Mouse (Mus musculus) hindbrain, embryonic 16.5 days (tissue): Measurements from ENCODE around the gene Zbp1. TPM values are rescaled to one million over a fixed set of nuclear protein-coding genes. Genes with fewer than 3 reads are reported as not detected.

ENCODE experiments used
- ATAC-seq: fragments of 200-750 bp; cut with Nextera tagmentation; 2 replicates; pipeline ENCODE4 v1.8.0; 2017; ENCODE audit warnings: moderate TSS enrichment, moderate library complexity
- H3K27ac ChIP-seq: fragments of 300-500 bp; sonication (generic); 2 replicates; pipeline ENCODE4 v1.5.1; 2014; ENCODE audit warnings: low read depth, mild to moderate bottlenecking, control low read depth, low read length, moderate library complexity
- H3K27me3 ChIP-seq: fragments of 300-500 bp; sonication (generic); replicated peaks from 2 replicates; pipeline ENCODE4 v1.6.1; 2014; ENCODE audit warnings: low read length; ENCODE audit not compliant: control insufficient read depth, insufficient read depth
- H3K36me3 ChIP-seq: fragments of 300-500 bp; sonication (generic); 2 replicates; pipeline ENCODE4 v1.6.1; 2014; ENCODE audit warnings: mild to moderate bottlenecking, low read length, moderate library complexity, mixed read lengths; ENCODE audit not compliant: control insufficient read depth, insufficient read depth
- H3K4me1 ChIP-seq: fragments of 300-500 bp; sonication (generic); 2 replicates; pipeline ENCODE4 v1.6.1; 2014; ENCODE audit warnings: low read depth, low read length; ENCODE audit not compliant: control insufficient read depth, insufficient read depth
- H3K4me2 ChIP-seq: fragments of 300-500 bp; sonication (generic); 2 replicates; pipeline ENCODE4 v1.6.1; 2014; ENCODE audit warnings: mild to moderate bottlenecking, low read length, control low read depth, moderate library complexity
- H3K4me3 ChIP-seq: fragments of 300-500 bp; sonication (generic); 2 replicates; pipeline ENCODE4 v1.5.1; 2014; ENCODE audit warnings: mild to moderate bottlenecking, low read length, control low read depth, moderate library complexity
- H3K9ac ChIP-seq: fragments of 300-500 bp; sonication (generic); 2 replicates; pipeline ENCODE4 v1.6.1; 2014; ENCODE audit warnings: low read depth, mild to moderate bottlenecking, control low read depth, low read length, moderate library complexity
- H3K9me3 ChIP-seq: fragments of 300-500 bp; sonication (generic); 2 replicates; pipeline ENCODE4 v1.6.1; 2014; ENCODE audit warnings: mild to moderate bottlenecking, low read length, moderate library complexity; ENCODE audit not compliant: control insufficient read depth
- WGBS: fragments of 180-500 bp; shearing (Covaris S2); extraction: QIAGEN DNeasy Blood & Tissue Kit; methylation state at CpG from one replicate; pipeline ENCODE4 v1.1.7; 2014; 5-methylcytosine and 5-hydroxymethylcytosine counted together
- polyA plus RNA-seq: library from polyadenylated mRNA; unstranded; fragments of >200 nt; fragmentation: Nextera tagmentation; extraction: Ambion mirVana; gene quantifications from 2 replicates; pipeline ENCODE4 v1.2.1, GENCODE M21; 2015

The Zbp1 gene
- polyA plus RNA-seq, 1 experiment from 2014 or later: not detected

- no peak overlapping the region for H3K4me3 ChIP-seq
- H3K9ac ChIP-seq: no peak overlapping the region
- WGBS: 84% methylated on average over 8 of the region's 8 CpGs
- ATAC-seq: no peak
- H3K4me2 ChIP-seq: no peak overlapping the region
- no peaks in the 10 kb centered on the region for H3K36me3 ChIP-seq
- H3K27me3 ChIP-seq: no peaks in the 10 kb centered on the region
- H3K27ac ChIP-seq: no peak overlapping the region
- peaks cover 15% of the 10 kb centered on the region for H3K4me1 ChIP-seq
- no peaks in the 10 kb centered on the region for H3K9me3 ChIP-seq
These were observed 40.8 kb downstream of the Zbp1 start for GRCm38 (mm10) chr2:173177951-173178350.

DNA sequence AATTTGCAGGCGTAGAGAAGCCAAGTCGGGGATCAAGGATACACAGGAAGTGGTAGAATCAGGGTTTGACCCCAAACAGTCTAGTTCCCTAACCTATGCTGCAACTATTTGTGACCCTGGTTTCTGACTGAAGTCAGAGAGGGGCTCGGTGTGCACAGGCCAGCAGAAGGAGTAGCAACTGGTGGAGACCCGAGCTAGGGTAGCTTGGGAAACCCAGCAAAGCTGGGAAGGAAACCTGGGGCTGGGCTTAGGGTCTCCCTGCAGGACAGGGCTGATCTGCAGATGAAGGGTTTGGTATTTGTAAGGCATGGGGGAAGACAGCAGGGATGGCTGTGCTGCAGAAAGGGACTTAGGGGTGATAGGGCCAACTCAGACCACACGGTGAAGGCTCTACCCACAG lies 41.2 kb downstream of the Zbp1 start:
- no peak overlapping the region for H3K27ac ChIP-seq
- 82% methylated on average over 5 of the region's 5 CpGs for WGBS
- no peak for ATAC-seq

GRCm38 (mm10) chr2:173175703-173176102 lies 43.0 kb downstream of the Zbp1 start:
- ATAC-seq: no peak
- H3K4me1 ChIP-seq: peaks cover 31% of the 10 kb centered on the region
- H3K4me3 ChIP-seq: no peak overlapping the region
- H3K4me2 ChIP-seq: no peak overlapping the region
- H3K27ac ChIP-seq: no peak overlapping the region
- H3K27me3 ChIP-seq: no peaks in the 10 kb centered on the region
- no peaks in the 10 kb centered on the region for H3K36me3 ChIP-seq
- 91% methylated on average over 5 of the region's 5 CpGs for whole genome bisulfite sequencing
- no peaks in the 10 kb centered on the region for H3K9me3 ChIP-seq
- no peak overlapping the region for H3K9ac ChIP-seq

More for the DNA sequence above, 41.2 kb downstream of the Zbp1 start:
- H3K9me3 ChIP-seq: no peaks in the 10 kb centered on the region
- no peak overlapping the region for H3K9ac ChIP-seq
- H3K4me3 ChIP-seq: no peak overlapping the region
- H3K4me1 ChIP-seq: peaks cover 18% of the 10 kb centered on the region
- no peak overlapping the region for H3K4me2 ChIP-seq
- no peaks in the 10 kb centered on the region for H3K27me3 ChIP-seq
- H3K36me3 ChIP-seq: no peaks in the 10 kb centered on the region

GRCm38 (mm10) chr2:173174569-173174968 lies 44.2 kb downstream of the Zbp1 start:
- WGBS: 53% methylated on average over 1 of the region's 1 CpGs
- no peaks in the 10 kb centered on the region for H3K36me3 ChIP-seq
- 0 out of 2 replicates have a peak overlapping the region, but pooled peaks have one; percentile 19 for H3K9ac ChIP-seq
- peaks cover 31% of the 10 kb centered on the region for H3K4me1 ChIP-seq
- H3K27me3 ChIP-seq: no peaks in the 10 kb centered on the region
- H3K9me3 ChIP-seq: no peaks in the 10 kb centered on the region
- H3K27ac ChIP-seq: peak overlapping the region; percentile 88
- ATAC-seq: no peak; the same call in 1 of the 2 replicates
- no peak overlapping the region for H3K4me3 ChIP-seq
- peak overlapping the region; percentile 64 for H3K4me2 ChIP-seq

GRCm38 (mm10) chr2:173173521-173174511 lies 44.9 kb downstream of the Zbp1 start:
- no peaks in the 10 kb centered on the region for H3K36me3 ChIP-seq
- H3K27me3 ChIP-seq: no peaks in the 10 kb centered on the region
- ATAC-seq: peak; percentile 83
- peak overlapping the region; percentile 29 for H3K4me3 ChIP-seq
- H3K9ac ChIP-seq: peak overlapping the region; percentile 49
- H3K9me3 ChIP-seq: no peaks in the 10 kb centered on the region
- WGBS: 2% methylated on average over 22 of the region's 22 CpGs
- peaks cover 31% of the 10 kb centered on the region for H3K4me1 ChIP-seq
- H3K27ac ChIP-seq: peak overlapping the region; percentile 88
- H3K4me2 ChIP-seq: peak overlapping the region; percentile 64

DNA sequence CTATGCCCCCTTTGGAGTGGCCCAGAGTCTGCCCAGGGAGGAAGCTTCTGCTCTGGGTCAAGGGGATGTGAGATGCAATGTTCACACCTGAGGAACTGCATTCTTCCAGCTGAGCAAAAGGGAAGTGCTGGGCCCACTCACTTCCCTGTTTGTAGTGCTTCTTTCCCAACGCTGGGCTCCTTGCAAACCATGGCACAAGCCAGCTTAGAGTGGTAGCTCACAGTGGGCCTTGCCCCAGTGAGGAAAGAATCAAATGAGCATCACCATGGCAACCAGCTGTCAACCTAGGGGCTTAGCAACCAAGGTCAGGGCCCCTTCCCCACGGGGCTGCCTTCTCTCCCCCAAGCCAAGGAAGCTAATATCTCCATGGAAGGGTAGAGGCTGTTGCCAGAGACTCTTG lies 45.7 kb downstream of the Zbp1 start:
- Histone ChIP-seq H3K9me3 (no peaks in the 10 kb centered on the region), H3K27me3 (no peaks in the 10 kb centered on the region), H3K36me3 (no peaks in the 10 kb centered on the region), H3K4me2 (peak overlapping the region; percentile 64), H3K27ac (peak overlapping the region; percentile 88), H3K4me3 (no peak overlapping the region), H3K9ac (no peak overlapping the region), H3K4me1 (peaks cover 36% of the 10 kb centered on the region)
- WGBS: 6% methylated on average over 2 of the region's 2 CpGs
- ATAC-seq: peak; percentile 41

DNA sequence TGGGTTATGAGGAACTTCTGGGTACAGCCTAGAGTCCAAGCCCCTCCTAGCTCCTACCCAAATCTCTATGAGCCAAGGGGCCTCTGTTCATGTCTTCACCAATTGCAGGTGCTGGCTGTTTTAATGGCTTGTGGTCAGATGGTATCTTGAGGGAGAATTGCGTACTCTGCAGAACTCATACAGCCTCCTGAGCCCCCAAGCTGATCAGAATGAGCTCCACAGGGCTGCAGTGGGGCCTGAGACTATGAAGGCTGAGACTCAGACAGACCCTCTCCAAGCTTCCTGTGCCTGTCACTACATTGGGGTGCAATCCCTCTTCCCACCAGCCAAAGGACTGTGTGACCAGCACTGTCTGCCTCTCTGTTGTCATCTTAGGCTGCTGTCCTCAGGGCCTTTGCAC lies 46.3 kb downstream of the Zbp1 start:
- Histone ChIP-seq H3K36me3 (no peaks in the 10 kb centered on the region), H3K4me3 (no peak overlapping the region), H3K9ac (no peak overlapping the region), H3K4me1 (peaks cover 36% of the 10 kb centered on the region), H3K4me2 (no peak overlapping the region), H3K9me3 (no peaks in the 10 kb centered on the region), H3K27ac (peak overlapping the region; percentile 16), H3K27me3 (no peaks in the 10 kb centered on the region)
- no peak for ATAC-seq
- 82% methylated on average over 1 of the region's 1 CpGs for WGBS

- Histone ChIP-seq H3K4me3 (no peak overlapping the region), H3K36me3 (no peaks in the 10 kb centered on the region), H3K9me3 (no peaks in the 10 kb centered on the region), H3K27me3 (no peaks in the 10 kb centered on the region), H3K4me1 (peaks cover 36% of the 10 kb centered on the region), H3K9ac (0 out of 2 replicates have a peak overlapping the region, but pooled peaks have one; percentile 47), H3K4me2 (peak overlapping the region; percentile 54), H3K27ac (peak overlapping the region; percentile 16; the same call in 1 of the 2 replicates)
- 64% methylated on average over 5 of the region's 5 CpGs for WGBS
- ATAC-seq: no peak; the same call in 1 of the 2 replicates
These were observed 46.8 kb downstream of the Zbp1 start for GRCm38 (mm10) chr2:173171956-173172355.

DNA sequence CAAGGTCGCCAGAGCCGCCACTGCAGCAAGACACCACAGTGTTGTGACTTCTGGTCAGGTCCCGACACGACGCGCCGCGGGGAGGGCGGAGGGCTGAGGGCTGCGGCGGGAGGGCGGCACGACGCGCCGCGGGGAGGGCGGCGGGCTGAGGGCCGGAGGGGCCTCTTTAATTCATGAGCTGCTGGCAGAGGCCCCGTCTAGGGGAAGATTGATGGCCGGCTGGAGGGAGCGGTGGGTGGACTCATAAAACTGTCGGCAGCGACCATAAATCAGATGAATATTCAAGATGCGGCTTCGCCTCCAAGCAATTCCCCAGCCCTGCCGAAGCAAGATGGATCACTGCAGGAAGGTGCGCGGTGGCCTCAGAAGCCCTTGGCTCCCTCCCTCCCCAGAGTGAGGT lies 47.3 kb downstream of the Zbp1 start:
- Histone ChIP-seq H3K9ac (peak overlapping the region; percentile 47), H3K4me1 (peaks cover 36% of the 10 kb centered on the region), H3K27ac (peak overlapping the region; percentile 42), H3K4me3 (peak overlapping the region; percentile 23; the same call in 1 of the 2 replicates), H3K9me3 (no peaks in the 10 kb centered on the region), H3K4me2 (peak overlapping the region; percentile 54), H3K27me3 (no peaks in the 10 kb centered on the region), H3K36me3 (no peaks in the 10 kb centered on the region)
- 1% methylated on average over 30 of the region's 30 CpGs for WGBS
- ATAC-seq: peak; percentile 31
